Mouse (Mus musculus): Measurements from ENCODE around the gene Fam163a.

DNA sequence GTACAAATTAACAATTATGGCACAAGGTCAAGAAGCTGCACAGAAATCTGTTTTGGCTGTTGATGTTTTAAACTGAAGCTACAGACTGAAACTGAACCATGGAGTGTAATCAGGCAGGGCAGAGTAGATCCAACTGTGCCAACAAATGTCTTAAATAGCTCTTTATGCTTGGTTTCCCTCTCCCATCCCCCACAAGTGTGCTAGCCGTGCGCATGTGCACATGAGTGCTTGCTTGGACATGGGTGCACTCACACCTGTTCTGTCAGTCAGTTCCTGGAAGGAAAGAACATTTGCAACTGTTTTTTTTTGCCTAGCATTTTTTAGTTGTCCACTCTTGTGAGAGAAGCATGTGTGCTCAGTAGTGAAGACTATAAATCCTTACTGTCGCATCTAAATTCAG lies 158.1 kb downstream of the Fam163a start:
- TF ChIP-seq CTCF (IDR thresholded peaks at IDR 0.05; ENCODE audit: low read depth, low read length) (no peak), GATA2 (IDR thresholded peaks at IDR 0.05; ENCODE audit: borderline replicate concordance, low read depth, low read length) (no peak), GATA1 (IDR thresholded peaks at IDR 0.05; ENCODE audit: borderline replicate concordance, low read length) (no peak), TAL1 (conservative IDR thresholded peaks at IDR 0.05; ENCODE audit: low read depth, low read length) (no peak)
